Mouse (Mus musculus): ENCODE data around the gene Papss1. TPM values are rescaled to one million over a fixed set of nuclear protein-coding genes. Genes with fewer than 3 reads are reported as not detected.
"Not testable (repeated sequence)": the region's sequence is repeated elsewhere in the genome, so short reads cannot be mapped to it uniquely, and the experiment has no call there.

Gene Papss1
- 148 and 152 TPM in 2 replicates for polyA plus RNA-seq (2015; fragmentation: Nextera tagmentation; extraction: Ambion mirVana)

DNA sequence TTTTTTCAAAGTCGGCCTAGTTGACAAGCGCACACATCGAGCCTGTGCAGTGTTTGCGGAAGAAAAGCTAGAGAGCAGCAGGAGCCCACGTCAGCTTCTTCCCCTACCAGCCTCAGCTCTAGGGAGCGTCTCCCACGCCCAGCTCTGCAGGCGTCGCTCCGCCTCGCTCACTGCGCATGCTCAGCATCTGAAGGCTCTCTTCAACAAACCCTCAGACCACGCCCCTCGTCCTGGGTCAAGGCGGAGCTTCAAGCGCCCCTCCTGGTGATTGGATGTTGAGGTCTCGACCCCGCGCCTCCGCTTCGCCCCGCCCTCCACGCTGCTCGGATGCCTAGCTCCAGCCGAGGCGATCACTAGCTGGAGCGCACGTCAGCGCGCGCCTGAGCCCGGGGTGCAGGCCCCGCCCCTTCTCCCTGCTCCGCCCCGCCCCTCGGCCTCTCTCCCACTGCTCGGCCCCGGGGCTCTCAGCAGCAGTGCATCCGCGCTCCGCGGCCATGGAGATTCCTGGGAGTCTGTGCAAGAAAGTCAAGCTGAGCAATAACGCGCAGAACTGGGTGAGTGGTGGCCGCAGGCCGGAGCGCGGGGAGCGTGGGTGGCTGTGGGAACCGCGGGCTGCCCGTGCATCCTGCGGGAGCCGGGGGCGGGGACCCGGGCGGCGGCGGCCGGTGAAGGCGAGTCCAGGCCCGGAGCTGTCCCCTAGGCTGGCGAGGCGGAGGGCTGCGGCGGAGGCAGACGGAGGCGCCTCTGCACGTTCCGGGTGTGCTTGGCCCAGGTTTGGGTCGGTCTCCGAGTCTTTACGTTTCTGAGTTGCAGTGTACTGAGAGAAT is at the start of gene Papss1:
Gene Papss1 (plus strand): TSS at position 339 of the 827 bp plus-strand sequence.
- H3K4me2 ChIP-seq (replicated peaks) = peak within 1 kb of the TSS; percentile 78
- no peaks in the 10 kb centered on the region for H3K9me3 ChIP-seq
- peak within 1 kb of the TSS; percentile 76 for H3K4me3 ChIP-seq
- H3K9ac ChIP-seq = peak within 1 kb of the TSS; percentile 88
- no peaks in the 10 kb centered on the region for H3K27me3 ChIP-seq
- peaks cover 8% of the 10 kb centered on the region; the same call in 1 of the 2 replicates for H3K36me3 ChIP-seq
- under 1% methylated on average over 73 of the region's 73 CpGs for WGBS
- ATAC-seq (ENCODE audit: low FRiP score, low read depth) = peak; percentile 97
- H3K4me1 ChIP-seq = peaks cover 34% of the 10 kb centered on the region
- H3K27ac ChIP-seq = peak within 1 kb of the TSS; percentile 97

DNA sequence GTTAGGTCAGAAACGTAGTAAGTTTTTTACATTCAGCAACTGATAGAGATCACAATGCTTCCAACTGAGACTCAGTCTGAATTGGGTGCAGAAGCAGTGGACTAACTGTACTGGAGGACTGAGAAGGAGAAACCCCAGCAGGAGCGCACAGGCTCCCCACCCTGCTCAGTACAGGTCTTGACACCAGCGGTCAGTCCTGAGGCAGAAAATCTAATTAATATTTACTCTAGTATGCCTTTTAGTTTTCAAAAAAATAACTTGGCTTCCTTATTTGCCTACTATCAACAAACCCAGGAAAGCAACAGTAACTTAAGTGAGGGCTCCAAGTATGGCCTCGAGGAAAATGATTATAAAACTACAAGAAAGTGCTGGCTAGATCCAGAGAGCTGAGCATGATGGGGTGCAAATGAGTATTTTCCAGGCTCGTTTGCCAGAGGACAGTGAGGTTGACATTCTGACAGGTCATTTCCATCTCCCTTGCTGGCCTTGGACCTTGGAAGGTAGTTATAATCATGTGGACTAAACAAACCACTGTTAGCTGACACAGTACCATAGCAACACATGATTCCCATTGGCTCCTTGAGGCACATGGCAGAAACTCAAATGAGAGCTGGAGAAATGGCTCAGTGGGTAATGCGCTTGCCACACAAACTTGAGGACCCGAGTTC is 48.1 kb upstream of the Papss1 start:
- H3K4me1 ChIP-seq = no peaks in the 10 kb centered on the region
- 83% methylated on average over 7 of the region's 7 CpGs for WGBS
- no peaks in the 10 kb centered on the region for H3K9me3 ChIP-seq
- H3K36me3 ChIP-seq = no peaks in the 10 kb centered on the region
- no peak overlapping the region for H3K4me2 ChIP-seq (replicated peaks)
- no peak overlapping the region for H3K27ac ChIP-seq
- no peak for ATAC-seq (ENCODE audit: low FRiP score, low read depth)
- no peak overlapping the region for H3K4me3 ChIP-seq
- H3K27me3 ChIP-seq = no peaks in the 10 kb centered on the region
- no peak overlapping the region for H3K9ac ChIP-seq

DNA sequence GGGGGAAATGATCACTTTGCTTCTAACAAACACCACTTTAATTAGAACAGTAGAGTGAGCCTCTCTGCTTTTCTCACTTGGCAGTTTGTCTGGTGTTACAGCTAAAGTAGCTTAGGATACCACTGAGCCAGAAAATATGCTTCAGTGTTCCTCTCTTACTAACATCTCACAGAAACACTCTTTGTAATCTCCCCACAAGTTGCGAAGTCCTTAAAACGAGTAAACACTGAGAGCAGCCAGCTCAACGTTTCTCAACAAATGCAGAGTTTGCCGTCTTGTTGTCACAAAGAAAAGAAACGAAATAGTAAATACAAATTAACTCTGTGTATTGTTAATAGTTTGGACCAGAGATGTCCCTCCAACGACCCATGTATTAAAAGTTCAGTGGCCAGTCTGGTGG is 46.8 kb upstream of the Papss1 start:
- H3K4me1 ChIP-seq = 0 out of 2 replicates have a peak, but pooled peaks cover 3% of the 10 kb centered on the region
- ATAC-seq (ENCODE audit: low FRiP score, low read depth) = no peak
- H3K36me3 ChIP-seq = no peaks in the 10 kb centered on the region
- WGBS = 82% methylated on average over 6 of the region's 6 CpGs
- H3K9me3 ChIP-seq = no peaks in the 10 kb centered on the region
- no peaks in the 10 kb centered on the region for H3K27me3 ChIP-seq
- H3K4me2 ChIP-seq (replicated peaks) = no peak overlapping the region
- no peak overlapping the region for H3K4me3 ChIP-seq
- no peak overlapping the region for H3K9ac ChIP-seq
- H3K27ac ChIP-seq = no peak overlapping the region

DNA sequence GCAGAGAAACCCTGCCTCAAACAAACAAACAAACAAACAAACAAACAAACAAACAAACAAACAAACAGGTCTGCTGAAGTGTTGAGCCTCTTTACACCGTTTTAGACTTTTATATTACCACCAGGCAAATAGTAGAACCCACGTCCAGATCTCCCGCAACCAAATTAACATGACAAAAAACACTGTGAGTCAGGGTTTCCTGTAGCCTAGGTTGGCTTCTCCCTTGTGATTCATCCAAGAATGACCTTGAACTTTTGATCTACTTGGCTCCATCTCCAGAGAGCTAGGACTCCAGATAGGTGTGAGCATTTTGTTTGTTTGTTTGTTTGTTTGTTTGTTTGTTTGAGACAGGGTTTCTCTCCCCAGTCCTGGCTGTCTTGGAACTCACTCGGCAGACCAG is 43.4 kb upstream of the Papss1 start:
- Histone ChIP-seq H3K27me3 (no peaks in the 10 kb centered on the region), H3K4me1 (0 out of 2 replicates have a peak, but pooled peaks cover 3% of the 10 kb centered on the region), H3K9ac (no peak overlapping the region), H3K4me2 (replicated peaks) (no peak overlapping the region), H3K27ac (no peak overlapping the region), H3K4me3 (no peak overlapping the region), H3K36me3 (no peaks in the 10 kb centered on the region), H3K9me3 (no peaks in the 10 kb centered on the region)
- WGBS = 74% methylated on average over 4 of the region's 4 CpGs
- no peak for ATAC-seq (ENCODE audit: low FRiP score, low read depth)

DNA sequence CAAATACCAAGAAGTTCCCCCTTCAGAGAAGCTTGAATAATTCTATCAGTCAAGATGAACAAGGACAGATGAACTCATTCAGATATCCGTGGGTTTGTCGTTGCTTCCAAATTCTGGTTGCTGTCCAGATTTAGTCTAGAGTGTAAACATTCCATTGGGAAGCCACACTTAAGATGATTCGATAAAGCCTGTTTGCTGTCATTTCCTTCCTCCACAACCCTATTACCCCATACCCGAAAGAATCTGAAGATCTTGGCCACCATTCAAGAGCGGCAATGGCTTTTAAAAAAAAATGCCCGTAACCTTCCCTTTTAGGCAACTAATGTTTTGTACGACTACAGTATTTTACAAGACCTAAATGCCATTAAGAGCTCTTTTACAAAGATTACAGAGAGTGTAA is 42.3 kb upstream of the Papss1 start:
- H3K4me2 ChIP-seq (replicated peaks) = no peak overlapping the region
- 0 out of 2 replicates have a peak, but pooled peaks cover 3% of the 10 kb centered on the region for H3K4me1 ChIP-seq
- no peak for ATAC-seq (ENCODE audit: low FRiP score, low read depth)
- no peaks in the 10 kb centered on the region for H3K36me3 ChIP-seq
- 55% methylated on average over 7 of the region's 7 CpGs for WGBS
- H3K27ac ChIP-seq = no peak overlapping the region
- H3K9me3 ChIP-seq = no peaks in the 10 kb centered on the region
- H3K4me3 ChIP-seq = no peak overlapping the region
- H3K9ac ChIP-seq = no peak overlapping the region
- no peaks in the 10 kb centered on the region for H3K27me3 ChIP-seq

DNA sequence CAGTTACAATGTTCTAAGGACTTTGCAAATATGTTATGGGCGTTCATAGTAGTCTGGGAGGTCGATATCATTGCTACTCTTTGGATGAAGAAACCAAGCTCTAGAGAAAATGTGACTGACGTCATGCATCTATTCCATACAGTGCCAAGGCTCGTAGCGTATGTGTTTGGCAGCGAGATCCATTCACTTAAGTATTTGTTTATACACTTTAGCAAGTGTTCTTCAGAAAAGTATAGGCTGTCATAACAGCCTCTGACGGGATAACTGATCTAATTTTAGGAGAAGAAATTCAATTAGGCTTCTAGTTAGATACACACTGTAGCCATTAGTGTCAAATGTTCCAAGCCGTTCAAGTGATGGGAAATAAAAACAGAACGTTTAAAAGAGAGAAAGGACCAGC is 40.8 kb upstream of the Papss1 start:
- Histone ChIP-seq H3K4me2 (replicated peaks) (no peak overlapping the region), H3K27me3 (no peaks in the 10 kb centered on the region), H3K36me3 (no peaks in the 10 kb centered on the region), H3K4me1 (0 out of 2 replicates have a peak, but pooled peaks cover 3% of the 10 kb centered on the region), H3K9ac (no peak overlapping the region), H3K27ac (no peak overlapping the region), H3K9me3 (no peaks in the 10 kb centered on the region), H3K4me3 (no peak overlapping the region)
- WGBS = 81% methylated on average over 9 of the region's 9 CpGs
- ATAC-seq (ENCODE audit: low FRiP score, low read depth) = no peak

DNA sequence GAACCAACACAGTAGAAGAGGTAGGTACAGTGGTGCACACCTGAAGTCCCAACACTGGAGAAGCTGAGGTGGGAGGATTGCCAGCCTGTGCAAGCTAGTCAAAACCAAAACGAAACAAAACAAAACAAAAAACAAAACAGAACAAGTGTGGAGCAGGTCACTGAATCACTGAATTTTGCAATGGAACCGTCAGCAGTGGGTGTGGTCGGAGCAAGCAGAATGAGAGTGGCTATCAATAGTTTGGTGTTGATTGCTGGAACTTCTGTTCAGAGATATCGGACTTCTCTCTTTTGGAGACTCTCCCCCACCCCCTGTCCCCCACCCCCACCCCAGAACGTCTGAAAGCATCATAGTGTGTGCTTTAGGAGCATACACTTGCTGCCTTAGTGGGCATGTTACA is 40.4 kb upstream of the Papss1 start:
- 0 out of 2 replicates have a peak, but pooled peaks cover 3% of the 10 kb centered on the region for H3K4me1 ChIP-seq
- WGBS = 80% methylated on average over 5 of the region's 5 CpGs
- H3K9me3 ChIP-seq = no peaks in the 10 kb centered on the region
- no peak overlapping the region for H3K4me3 ChIP-seq
- H3K9ac ChIP-seq = no peak overlapping the region
- no peaks in the 10 kb centered on the region for H3K27me3 ChIP-seq
- no peaks in the 10 kb centered on the region for H3K36me3 ChIP-seq
- no peak for ATAC-seq (ENCODE audit: low FRiP score, low read depth)
- H3K4me2 ChIP-seq (replicated peaks) = no peak overlapping the region
- no peak overlapping the region for H3K27ac ChIP-seq

DNA sequence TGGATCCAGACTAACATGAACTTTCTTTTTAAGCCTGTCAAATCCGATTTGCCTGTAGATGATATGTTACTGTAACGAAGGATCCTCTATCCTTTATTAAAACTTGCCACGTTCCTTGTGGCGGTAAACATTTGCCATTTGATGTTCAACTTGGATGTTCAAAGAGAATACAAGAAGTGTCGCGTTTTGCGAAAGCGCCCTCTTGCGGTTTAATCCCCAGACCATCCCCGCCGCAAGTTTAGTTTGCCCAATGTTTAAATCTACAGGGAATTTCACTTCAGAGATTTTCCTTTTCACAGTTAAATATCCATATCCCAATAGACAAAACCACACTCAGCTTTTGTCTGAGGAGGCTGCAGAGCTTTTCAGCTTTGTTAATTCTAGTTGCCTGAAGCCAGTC is 39.8 kb upstream of the Papss1 start:
- Histone ChIP-seq H3K9ac (no peak overlapping the region), H3K4me1 (0 out of 2 replicates have a peak, but pooled peaks cover 3% of the 10 kb centered on the region), H3K27me3 (no peaks in the 10 kb centered on the region), H3K27ac (no peak overlapping the region), H3K36me3 (no peaks in the 10 kb centered on the region), H3K4me2 (replicated peaks) (no peak overlapping the region), H3K4me3 (no peak overlapping the region), H3K9me3 (no peaks in the 10 kb centered on the region)
- no peak for ATAC-seq (ENCODE audit: low FRiP score, low read depth)
- 19% methylated on average over 11 of the region's 11 CpGs for WGBS

DNA sequence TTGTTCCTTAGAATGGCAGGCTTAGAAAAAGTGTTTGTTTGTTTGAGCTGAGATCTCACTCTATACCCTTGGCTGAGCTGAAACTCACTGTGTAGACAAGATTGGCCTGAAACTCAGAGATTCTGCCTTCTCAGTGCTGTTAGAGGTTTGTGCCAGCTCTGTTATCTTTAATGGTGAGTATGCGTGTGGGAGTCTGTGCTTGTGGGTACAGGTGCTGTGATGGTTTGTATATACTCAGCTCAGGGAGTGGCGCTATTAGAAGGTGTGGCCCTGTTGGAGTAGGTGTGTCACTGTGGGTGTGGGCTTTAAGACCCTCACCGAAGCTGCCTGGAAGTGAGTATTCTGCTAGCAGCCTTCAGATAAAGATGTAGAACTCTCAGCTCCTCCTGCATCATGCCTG is 39.3 kb upstream of the Papss1 start:
- H3K36me3 ChIP-seq = no peaks in the 10 kb centered on the region
- no peak overlapping the region for H3K4me2 ChIP-seq (replicated peaks)
- no peak overlapping the region for H3K4me3 ChIP-seq
- H3K9me3 ChIP-seq = no peaks in the 10 kb centered on the region
- 0 out of 2 replicates have a peak, but pooled peaks cover 3% of the 10 kb centered on the region for H3K4me1 ChIP-seq
- no peak overlapping the region for H3K9ac ChIP-seq
- 88% methylated on average over 3 of the region's 3 CpGs for WGBS
- H3K27me3 ChIP-seq = no peaks in the 10 kb centered on the region
- H3K27ac ChIP-seq = no peak overlapping the region
- ATAC-seq (ENCODE audit: low FRiP score, low read depth) = no peak

DNA sequence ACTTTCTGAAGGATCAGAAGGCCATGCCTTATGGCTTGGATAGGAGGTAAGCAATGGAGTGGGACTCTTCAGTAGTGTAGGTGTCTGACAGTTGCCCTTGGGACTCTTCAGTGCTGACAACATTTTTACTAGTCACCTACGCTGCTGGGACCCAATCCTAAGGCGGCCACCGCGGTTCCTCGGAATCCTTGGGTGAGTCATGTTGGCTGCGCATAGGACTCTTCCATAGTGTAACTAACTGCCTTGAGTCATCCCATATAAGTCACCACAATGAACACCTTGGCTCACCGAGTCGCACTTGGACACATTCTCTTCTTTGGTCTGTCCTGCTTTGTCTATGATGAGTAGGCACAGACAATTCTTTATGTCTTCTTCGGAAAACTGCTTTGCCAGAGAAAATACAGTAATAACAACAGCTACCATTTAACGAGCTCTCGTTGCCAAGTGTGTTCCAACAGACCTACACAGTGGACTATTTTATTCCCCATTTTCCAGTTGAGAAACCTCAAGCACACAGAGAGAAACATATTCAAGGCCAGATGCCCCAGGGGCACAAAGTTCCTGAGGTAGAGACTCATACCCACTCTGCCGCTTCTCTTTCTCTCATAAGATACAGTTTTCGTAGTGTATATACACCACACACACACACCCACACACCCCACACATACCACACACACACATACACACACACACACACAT is 23.2 kb upstream of the Papss1 start:
- Histone ChIP-seq H3K27me3 (no peaks in the 10 kb centered on the region), H3K4me2 (replicated peaks) (no peak overlapping the region), H3K9me3 (peaks cover 11% of the 10 kb centered on the region; the same call in 1 of the 2 replicates), H3K4me1 (no peaks in the 10 kb centered on the region), H3K9ac (no peak overlapping the region), H3K4me3 (no peak overlapping the region), H3K27ac (no peak overlapping the region), H3K36me3 (no peaks in the 10 kb centered on the region)
- no peak for ATAC-seq (ENCODE audit: low FRiP score, low read depth)
- WGBS = 93% methylated on average over 13 of the region's 13 CpGs

DNA sequence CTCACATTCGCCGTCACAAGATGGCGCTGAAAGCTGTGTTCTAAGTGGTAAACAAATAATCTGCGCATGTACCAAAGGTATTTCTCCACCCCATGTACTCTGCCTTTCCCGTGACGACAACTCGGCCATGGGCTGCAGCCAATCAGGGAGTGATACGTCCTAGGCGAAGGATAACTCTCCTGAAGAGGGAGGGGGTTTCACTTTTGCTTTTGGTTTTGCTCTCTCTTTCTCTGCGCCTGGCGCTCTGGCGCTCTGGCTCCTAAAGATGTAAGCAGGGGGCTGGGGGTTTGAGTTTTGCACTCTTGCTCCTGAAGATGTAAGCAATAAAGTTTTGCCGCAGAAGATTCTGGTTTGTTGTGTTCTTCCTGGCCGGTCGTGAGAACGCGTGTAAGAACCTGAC is 17.0 kb upstream of the Papss1 start:
- H3K9me3 ChIP-seq; H3K27me3 ChIP-seq; H3K4me1 ChIP-seq; H3K4me3 ChIP-seq; H3K27ac ChIP-seq; ATAC-seq (ENCODE audit: low FRiP score, low read depth); H3K36me3 ChIP-seq; H3K9ac ChIP-seq; H3K4me2 ChIP-seq (replicated peaks): not testable (repeated sequence)
- WGBS = 95% methylated on average over 17 of the region's 17 CpGs

DNA sequence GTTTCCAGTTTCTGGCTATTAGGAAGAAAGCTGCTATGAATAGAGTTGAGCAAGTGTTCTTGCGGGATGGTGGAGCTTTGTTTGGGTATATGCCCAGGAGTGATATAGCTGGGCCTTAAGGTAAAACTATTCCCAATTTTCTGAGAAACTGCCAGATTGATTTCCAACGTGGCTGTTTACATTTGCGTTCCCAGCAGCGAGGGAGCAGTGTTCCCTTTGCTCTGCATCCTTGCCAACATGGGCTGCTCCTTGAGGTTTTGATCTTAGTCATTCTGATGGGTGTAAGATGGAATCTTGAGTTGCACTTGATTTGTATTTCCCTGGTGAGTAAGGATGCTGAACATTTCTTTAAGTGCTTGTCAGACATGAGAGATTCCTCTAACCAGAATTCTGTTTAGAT is 14.5 kb upstream of the Papss1 start:
- no peak overlapping the region for H3K9ac ChIP-seq
- no peak overlapping the region for H3K4me2 ChIP-seq (replicated peaks)
- H3K4me1 ChIP-seq = no peaks in the 10 kb centered on the region
- H3K9me3 ChIP-seq = no peaks in the 10 kb centered on the region
- 80% methylated on average over 4 of the region's 4 CpGs for WGBS
- ATAC-seq (ENCODE audit: low FRiP score, low read depth) = no peak
- H3K4me3 ChIP-seq = no peak overlapping the region
- no peaks in the 10 kb centered on the region for H3K27me3 ChIP-seq
- H3K36me3 ChIP-seq = no peaks in the 10 kb centered on the region
- no peak overlapping the region for H3K27ac ChIP-seq
